Mouse (Mus musculus) midbrain, embryonic 14.5 days (tissue): ENCODE measurements at regions not wholly inside any gene's neighbourhood (a gene's known extent, or its start where the extent isn't known, plus 50 kb on each side); places are given as distances from the start of the nearest gene placed in this dataset.
A peak's percentile ranks its signal among the peaks of the same experiment; 100 is the strongest.
"Not testable (repeated sequence)": the region's sequence is repeated elsewhere in the genome, so short reads cannot be mapped to it uniquely, and the experiment has no call there.

Source experiments
- ATAC-seq: fragments of 200-750 bp; cut with Nextera tagmentation; 2 replicates; pipeline ENCODE4 v1.8.0; 2017; ENCODE audit warnings: moderate number of reproducible peaks, moderate library complexity; ENCODE audit not compliant: low FRiP score, low TSS enrichment
- DNase-seq: peaks from one replicate; pipeline ENCODE4 v3.0.0-alpha.2; 2015
- H3K27ac ChIP-seq: fragments of 300-500 bp; sonication (generic); replicated peaks from 2 replicates; pipeline ENCODE4 v1.5.1; 2014; ENCODE audit warnings: mild to moderate bottlenecking, low read depth, low read length, moderate library complexity
- H3K27me3 ChIP-seq: fragments of 300-500 bp; sonication (generic); 2 replicates; pipeline ENCODE4 v1.6.1; 2014; ENCODE audit warnings: low read length, control low read depth, mixed read lengths; ENCODE audit not compliant: control insufficient read depth, insufficient read depth
- H3K36me3 ChIP-seq: fragments of 300-500 bp; sonication (generic); 2 replicates; pipeline ENCODE4 v1.6.1; 2014; ENCODE audit warnings: low read length, control low read depth; ENCODE audit not compliant: control insufficient read depth, insufficient read depth
- H3K4me1 ChIP-seq: fragments of 300-500 bp; sonication (generic); 2 replicates; pipeline ENCODE4 v1.6.1; 2014; ENCODE audit warnings: mild to moderate bottlenecking, antibody characterized with exemption, low read length, control low read depth; ENCODE audit not compliant: control insufficient read depth, insufficient read depth
- H3K4me2 ChIP-seq: fragments of 300-500 bp; sonication (generic); 2 replicates; pipeline ENCODE4 v1.6.1; 2014; ENCODE audit warnings: mild to moderate bottlenecking, low read length, moderate library complexity
- H3K4me3 ChIP-seq: fragments of 300-500 bp; sonication (generic); replicated peaks from 2 replicates; pipeline ENCODE4 v1.5.1; 2014; ENCODE audit warnings: low read depth, low read length
- H3K9ac ChIP-seq: fragments of 300-500 bp; sonication (generic); replicated peaks from 2 replicates; pipeline ENCODE4 v1.6.1; 2014; ENCODE audit warnings: mild to moderate bottlenecking, low read length, moderate library complexity
- H3K9me3 ChIP-seq: fragments of 300-500 bp; sonication (generic); 2 replicates; pipeline ENCODE4 v1.6.1; 2016; ENCODE audit warnings: low read length, control low read depth, mixed read lengths; ENCODE audit not compliant: control insufficient read depth
- WGBS: fragments of 180-500 bp; shearing (Covaris S2); extraction: QIAGEN DNeasy Blood & Tissue Kit; methylation state at CpG from one replicate; pipeline ENCODE4 v1.1.7; 2014; 5-methylcytosine and 5-hydroxymethylcytosine counted together

- Histone ChIP-seq H3K27ac (no peak overlapping the region), H3K4me3 (no peak overlapping the region), H3K4me1 (no peaks in the 10 kb centered on the region), H3K27me3 (no peaks in the 10 kb centered on the region), H3K9ac (no peak overlapping the region), H3K36me3 (no peaks in the 10 kb centered on the region), H3K9me3 (no peaks in the 10 kb centered on the region), H3K4me2 (no peak overlapping the region)
- no peak for ATAC-seq
- WGBS: 56% methylated on average over 2 of the region's 2 CpGs
- no peak for DNase-seq
Measured at GRCm38 (mm10) chr14:104410730-104411129, 57.1 kb downstream of the Pou4f1 start.

GRCm38 (mm10) chr14:104410292-104410691, 57.5 kb downstream of the Pou4f1 start:
- H3K9ac ChIP-seq: no peak overlapping the region
- no peak overlapping the region for H3K4me2 ChIP-seq
- ATAC-seq (no peak), DNase-seq (no peak)
- no peaks in the 10 kb centered on the region for H3K36me3 ChIP-seq
- H3K27me3 ChIP-seq: no peaks in the 10 kb centered on the region
- H3K27ac ChIP-seq: no peak overlapping the region
- H3K9me3 ChIP-seq: no peaks in the 10 kb centered on the region
- no peak overlapping the region for H3K4me3 ChIP-seq
- no peaks in the 10 kb centered on the region for H3K4me1 ChIP-seq
- 78% methylated on average over 6 of the region's 6 CpGs for WGBS

- H3K27ac ChIP-seq: no peak overlapping the region
- DNase-seq (peak; percentile 29), ATAC-seq (no peak)
- H3K4me1 ChIP-seq: no peaks in the 10 kb centered on the region
- H3K4me3 ChIP-seq: no peak overlapping the region
- H3K9ac ChIP-seq: no peak overlapping the region
- no peak overlapping the region for H3K4me2 ChIP-seq
- no peaks in the 10 kb centered on the region for H3K36me3 ChIP-seq
- no peaks in the 10 kb centered on the region for H3K9me3 ChIP-seq
- WGBS: 55% methylated on average over 3 of the region's 3 CpGs
- H3K27me3 ChIP-seq: no peaks in the 10 kb centered on the region
Measured at GRCm38 (mm10) chr14:104406062-104406461, 61.7 kb downstream of the Pou4f1 start.

- no peaks in the 10 kb centered on the region for H3K9me3 ChIP-seq
- H3K4me1 ChIP-seq: no peaks in the 10 kb centered on the region
- no peaks in the 10 kb centered on the region for H3K27me3 ChIP-seq
- WGBS: 43% methylated on average over 8 of the region's 8 CpGs
- H3K27ac ChIP-seq: 0 out of 2 replicates have a peak overlapping the region, but pooled peaks have one; percentile 28
- no peak overlapping the region for H3K4me2 ChIP-seq
- ATAC-seq: peak; percentile 46; the same call in 1 of the 2 replicates
- no peak overlapping the region for H3K4me3 ChIP-seq
- no peaks in the 10 kb centered on the region for H3K36me3 ChIP-seq
- H3K9ac ChIP-seq: no peak overlapping the region
- peak; percentile 30 for DNase-seq
Measured at GRCm38 (mm10) chr14:104389297-104390071, 78.3 kb downstream of the Pou4f1 start.

GRCm38 (mm10) chr14:104388879-104389278, 78.9 kb downstream of the Pou4f1 start:
- H3K27ac ChIP-seq: 0 out of 2 replicates have a peak overlapping the region, but pooled peaks have one; percentile 26
- no peaks in the 10 kb centered on the region for H3K27me3 ChIP-seq
- H3K9ac ChIP-seq: no peak overlapping the region
- no peak overlapping the region for H3K4me2 ChIP-seq
- H3K4me3 ChIP-seq: no peak overlapping the region
- DNase-seq (no peak), ATAC-seq (no peak)
- H3K9me3 ChIP-seq: no peaks in the 10 kb centered on the region
- WGBS: 62% methylated on average over 2 of the region's 2 CpGs
- H3K4me1 ChIP-seq: no peaks in the 10 kb centered on the region
- H3K36me3 ChIP-seq: no peaks in the 10 kb centered on the region

- DNase-seq (peak; percentile 73), ATAC-seq (0 out of 2 replicates have a peak, but pooled peaks have one; percentile 69)
- no peaks in the 10 kb centered on the region for H3K27me3 ChIP-seq
- no peaks in the 10 kb centered on the region for H3K9me3 ChIP-seq
- H3K9ac ChIP-seq: no peak overlapping the region
- H3K4me2 ChIP-seq: no peak overlapping the region
- no peak overlapping the region for H3K4me3 ChIP-seq
- peaks cover 8% of the 10 kb centered on the region for H3K4me1 ChIP-seq
- H3K27ac ChIP-seq: no peak overlapping the region
- no peaks in the 10 kb centered on the region for H3K36me3 ChIP-seq
- 33% methylated on average over 5 of the region's 5 CpGs for WGBS
Measured at GRCm38 (mm10) chr14:104380986-104381385, 86.8 kb downstream of the Pou4f1 start.

GRCm38 (mm10) chr14:104372776-104373175, 95.0 kb downstream of the Pou4f1 start:
- no peaks in the 10 kb centered on the region for H3K27me3 ChIP-seq
- no peak for DNase-seq

GRCm38 (mm10) chr14:104356636-104357035, 111.2 kb downstream of the Pou4f1 start:
- 0 out of 2 replicates have a peak, but pooled peaks cover 4% of the 10 kb centered on the region for H3K4me1 ChIP-seq
- no peaks in the 10 kb centered on the region for H3K9me3 ChIP-seq
- DNase-seq (peak; percentile 60), ATAC-seq (peak; percentile 74)
- H3K27ac ChIP-seq: 0 out of 2 replicates have a peak overlapping the region, but pooled peaks have one; percentile 2
- no peak overlapping the region for H3K9ac ChIP-seq
- H3K27me3 ChIP-seq: no peaks in the 10 kb centered on the region
- H3K36me3 ChIP-seq: no peaks in the 10 kb centered on the region
- H3K4me3 ChIP-seq: no peak overlapping the region
- WGBS: 47% methylated on average over 1 of the region's 1 CpGs
- no peak overlapping the region for H3K4me2 ChIP-seq

More at GRCm38 (mm10) chr14:104372776-104373175, 95.0 kb downstream of the Pou4f1 start:
- no peak overlapping the region for H3K4me2 ChIP-seq
- no peak overlapping the region for H3K9ac ChIP-seq
- WGBS: 83% methylated on average over 7 of the region's 7 CpGs
- ATAC-seq: no peak
- no peaks in the 10 kb centered on the region for H3K36me3 ChIP-seq
- H3K9me3 ChIP-seq: 0 out of 2 replicates have a peak, but pooled peaks cover 4% of the 10 kb centered on the region
- H3K4me1 ChIP-seq: no peaks in the 10 kb centered on the region
- no peak overlapping the region for H3K4me3 ChIP-seq
- no peak overlapping the region for H3K27ac ChIP-seq

GRCm38 (mm10) chr14:104336783-104337182, 131.0 kb downstream of the Pou4f1 start:
- ATAC-seq, H3K36me3 ChIP-seq, H3K27ac ChIP-seq, H3K4me2 ChIP-seq, H3K9me3 ChIP-seq, H3K9ac ChIP-seq, DNase-seq, H3K4me1 ChIP-seq, H3K4me3 ChIP-seq, H3K27me3 ChIP-seq: not testable (repeated sequence)
- WGBS: 93% methylated on average over 15 of the region's 15 CpGs
